Mouse (Mus musculus) midbrain, embryonic 16.5 days (tissue): Measurements from ENCODE around the gene Litaf. TPM values are rescaled to one million over a fixed set of nuclear protein-coding genes. Genes with fewer than 3 reads are reported as not detected.

Experiments used
- ATAC-seq: fragments of 200-750 bp; cut with Nextera tagmentation; 2 replicates; pipeline ENCODE4 v1.8.0; 2017; ENCODE audit warnings: moderate TSS enrichment
- H3K27ac ChIP-seq: fragments of 300-500 bp; sonication (generic); 2 replicates; pipeline ENCODE4 v1.5.1; 2014; ENCODE audit warnings: mild to moderate bottlenecking, low read length, mixed read lengths
- H3K27me3 ChIP-seq: fragments of 300-500 bp; sonication (generic); 2 replicates; pipeline ENCODE4 v1.6.1; 2014; ENCODE audit warnings: low read depth, low read length, mixed read lengths; ENCODE audit not compliant: control insufficient read depth, insufficient read depth
- H3K36me3 ChIP-seq: fragments of 300-500 bp; sonication (generic); 2 replicates; pipeline ENCODE4 v1.6.1; 2014; ENCODE audit warnings: mild to moderate bottlenecking, low read length, moderate library complexity, mixed read lengths; ENCODE audit not compliant: control insufficient read depth, insufficient read depth
- H3K4me1 ChIP-seq: fragments of 300-500 bp; sonication (generic); 2 replicates; pipeline ENCODE4 v1.6.1; 2014; ENCODE audit warnings: mild to moderate bottlenecking, low read length, mixed read lengths; ENCODE audit not compliant: control insufficient read depth, insufficient read depth
- H3K4me2 ChIP-seq: fragments of 300-500 bp; sonication (generic); 2 replicates; pipeline ENCODE4 v1.6.1; 2014; ENCODE audit warnings: mild to moderate bottlenecking, low read length, mixed read lengths
- H3K4me3 ChIP-seq: fragments of 300-500 bp; sonication (generic); 2 replicates; pipeline ENCODE4 v1.5.1; 2014; ENCODE audit warnings: low read depth, mild to moderate bottlenecking, low read length, moderate library complexity, mixed read lengths
- H3K9ac ChIP-seq: fragments of 300-500 bp; sonication (generic); 2 replicates; pipeline ENCODE4 v1.6.1; 2014; ENCODE audit warnings: low read depth, low read length, mixed read lengths
- H3K9me3 ChIP-seq: fragments of 300-500 bp; sonication (generic); replicated peaks from 2 replicates; pipeline ENCODE4 v1.6.1; 2014; ENCODE audit warnings: mild to moderate bottlenecking, low read length, mixed read lengths; ENCODE audit not compliant: control insufficient read depth, poor library complexity, severe bottlenecking
- WGBS: fragments of 180-500 bp; shearing (Covaris S2); extraction: QIAGEN DNeasy Blood & Tissue Kit; methylation state at CpG from one replicate; pipeline ENCODE4 v1.1.7; 2014; 5-methylcytosine and 5-hydroxymethylcytosine counted together
- microRNA-seq: library from miRNA; unstranded; fragments of <30 nt; microRNA quantifications from one replicate; pipeline ENCODE4, GENCODE M21; 2017
- polyA plus RNA-seq: library from polyadenylated mRNA; unstranded; fragments of >200 nt; fragmentation: Nextera tagmentation; extraction: Ambion mirVana; gene quantifications from 2 replicates; pipeline ENCODE4 v1.2.1, GENCODE M21; 2015

Gene Litaf
- polyA plus RNA-seq, 1 experiment from 2014 or later, result 25.4 TPM

DNA sequence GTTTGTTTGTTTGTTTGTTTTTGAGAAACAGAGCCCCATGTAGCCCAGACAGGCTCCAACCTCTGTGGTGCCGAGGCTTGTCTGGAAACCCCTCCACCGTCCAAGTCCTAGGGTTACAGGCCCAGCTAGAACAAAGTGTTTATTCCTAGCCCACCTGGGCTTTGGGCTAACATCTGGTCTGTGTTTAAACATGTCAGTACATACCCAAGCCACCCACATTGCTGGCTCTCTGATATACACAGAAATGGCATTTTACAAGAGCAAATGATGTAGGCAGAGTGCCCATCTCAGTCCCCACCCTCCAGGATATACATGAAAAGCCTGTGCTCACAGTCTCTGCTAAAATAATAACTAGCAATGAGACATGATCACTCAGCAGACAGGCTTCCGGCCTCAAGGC is 149.7 kb downstream of the Litaf start:
- 89% methylated on average over 3 of the region's 3 CpGs for WGBS
- H3K9me3 ChIP-seq, result no peaks in the 10 kb centered on the region
- no peaks in the 10 kb centered on the region for H3K27me3 ChIP-seq
- no peak overlapping the region for H3K4me3 ChIP-seq
- no peak overlapping the region for H3K4me2 ChIP-seq
- no peak overlapping the region for H3K27ac ChIP-seq
- H3K4me1 ChIP-seq, result no peaks in the 10 kb centered on the region
- no peak for ATAC-seq
- no peaks in the 10 kb centered on the region for H3K36me3 ChIP-seq
- no peak overlapping the region for H3K9ac ChIP-seq

DNA sequence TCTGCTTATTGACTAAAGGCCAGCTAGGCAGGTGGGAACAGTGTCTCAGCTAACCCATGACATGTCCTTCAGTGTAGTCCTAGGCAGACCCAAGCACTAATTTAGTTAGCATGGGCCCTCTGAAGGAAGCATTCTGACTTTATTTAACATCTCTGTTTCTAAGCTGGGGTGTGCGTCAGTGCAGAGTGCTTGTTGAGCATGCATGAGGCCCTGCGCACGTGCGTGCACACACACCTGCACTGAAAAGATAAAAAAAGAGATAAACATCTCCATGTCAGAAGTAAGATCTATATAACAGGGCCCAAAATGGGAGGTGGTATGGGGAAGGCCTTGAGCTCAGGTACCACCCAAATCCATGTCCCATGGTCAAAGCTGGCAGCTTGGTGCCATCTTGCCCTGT is 150.9 kb downstream of the Litaf start:
- no peak overlapping the region for H3K27ac ChIP-seq
- no peak overlapping the region for H3K9ac ChIP-seq
- H3K36me3 ChIP-seq, result no peaks in the 10 kb centered on the region
- H3K4me3 ChIP-seq, result no peak overlapping the region
- H3K27me3 ChIP-seq, result no peaks in the 10 kb centered on the region
- H3K4me1 ChIP-seq, result no peaks in the 10 kb centered on the region
- no peak for ATAC-seq
- H3K9me3 ChIP-seq, result no peaks in the 10 kb centered on the region
- WGBS, result 96% methylated on average over 4 of the region's 4 CpGs
- no peak overlapping the region for H3K4me2 ChIP-seq

DNA sequence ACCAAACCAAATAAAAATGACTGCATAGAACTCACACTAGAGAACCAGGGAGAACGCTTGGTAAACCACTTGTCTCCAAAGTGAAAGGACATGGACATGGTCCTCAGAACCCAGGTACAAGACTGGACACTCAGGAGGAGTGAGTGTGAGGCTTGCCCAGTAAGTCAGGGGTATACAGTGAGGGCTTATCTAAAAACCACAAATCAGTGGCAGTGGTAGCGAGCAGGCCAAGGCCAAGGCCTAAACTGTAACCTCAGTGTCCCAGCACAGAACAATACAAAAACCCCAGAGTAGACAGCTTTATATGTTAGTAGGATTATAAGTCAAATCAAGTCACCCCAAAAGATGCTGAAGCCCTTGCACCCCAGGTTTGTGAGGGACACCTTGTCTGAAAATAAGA is 154.9 kb downstream of the Litaf start:
- Histone ChIP-seq H3K36me3 (no peaks in the 10 kb centered on the region), H3K9ac (no peak overlapping the region), H3K27ac (no peak overlapping the region), H3K4me3 (no peak overlapping the region), H3K27me3 (no peaks in the 10 kb centered on the region), H3K4me2 (no peak overlapping the region), H3K9me3 (no peaks in the 10 kb centered on the region), H3K4me1 (no peaks in the 10 kb centered on the region)
- no peak for ATAC-seq
- WGBS, result 90% methylated on average over 2 of the region's 2 CpGs

DNA sequence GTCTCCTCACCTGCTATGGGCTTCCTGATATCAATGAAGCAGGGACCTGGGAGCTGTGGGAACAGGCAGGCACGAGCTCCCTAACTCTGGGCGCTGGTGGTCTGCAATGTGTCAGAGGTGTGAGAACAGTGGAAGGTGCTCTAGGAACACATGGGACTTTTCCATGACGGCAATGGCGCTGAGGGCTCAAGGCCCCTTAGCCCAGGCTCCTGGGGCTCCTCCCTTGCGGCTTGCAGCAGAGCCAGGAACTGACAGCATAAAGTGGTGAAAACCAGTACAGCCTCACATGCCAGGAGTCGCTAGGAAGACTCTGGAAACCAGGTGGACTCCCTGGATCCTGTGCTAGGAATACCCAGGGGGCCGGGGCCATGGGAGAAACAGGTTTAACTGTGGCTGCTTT is 155.4 kb downstream of the Litaf start:
- Histone ChIP-seq H3K27me3 (no peaks in the 10 kb centered on the region), H3K27ac (no peak overlapping the region), H3K4me1 (no peaks in the 10 kb centered on the region), H3K36me3 (no peaks in the 10 kb centered on the region), H3K4me3 (no peak overlapping the region), H3K4me2 (no peak overlapping the region), H3K9me3 (no peaks in the 10 kb centered on the region), H3K9ac (no peak overlapping the region)
- no peak for ATAC-seq
- 86% methylated on average over 7 of the region's 7 CpGs for WGBS

Small RNAs within 50 kb of the gene (microRNA-seq; reads per million reads assigned to microRNA genes)
- gene Gm26268, result not detected

Other genes with a start within 250 kb of the Litaf start
- 0.31 and 0.39 TPM in 2 replicates for gene Rmi2, start 231.1 kb downstream of the Litaf start, polyA plus RNA-seq
- 129 and 134 TPM in 2 replicates for gene Snn, start 5.2 kb downstream of the Litaf start, polyA plus RNA-seq
- 27.1 and 30.2 TPM in 2 replicates for gene Txndc11, start 68.5 kb upstream of the Litaf start, polyA plus RNA-seq
- gene Zc3h7a, start 110.2 kb upstream of the Litaf start, polyA plus RNA-seq, result 73.4 and 79.7 TPM in 2 replicates
- gene Rsl1d1, start 137.2 kb upstream of the Litaf start, polyA plus RNA-seq, result 125 and 127 TPM in 2 replicates
- gene Gspt1, start 188.2 kb upstream of the Litaf start, polyA plus RNA-seq, result 39.6 and 41.9 TPM in 2 replicates
- not detected in 2 replicates for gene Tnfrsf17, start 247.7 kb upstream of the Litaf start, polyA plus RNA-seq